Mouse (Mus musculus): ENCODE data around the gene Polr2l.

DNA sequence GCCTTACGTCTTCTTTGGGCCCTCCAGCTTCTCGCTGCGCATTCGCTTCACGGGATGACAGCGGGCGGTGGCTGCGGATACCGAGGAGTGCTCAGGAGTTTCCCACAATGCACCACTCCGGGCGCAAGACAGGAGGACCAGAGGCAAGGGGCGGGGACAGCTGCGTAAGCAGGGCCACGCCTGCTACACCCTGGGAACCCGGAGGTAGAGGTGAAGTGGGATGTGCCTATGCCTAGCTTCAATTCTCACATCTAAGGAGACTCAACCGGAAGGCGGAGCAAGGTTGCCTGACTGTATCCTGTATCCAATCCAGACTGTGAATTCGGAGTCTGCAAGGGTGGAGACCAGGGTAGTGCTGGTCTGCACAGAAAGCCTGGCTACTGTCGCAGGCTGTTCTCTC is 45.6 kb downstream of the Polr2l start, which contains the start of gene Cend1:
- no peak for TF ChIP-seq POLR2A (IDR thresholded peaks at IDR 0.05; ENCODE audit: low read depth, low read length)
- TF ChIP-seq CTCF (conservative IDR thresholded peaks at IDR 0.05; ENCODE audit: insufficient read depth, insufficient read length, low read depth, low read length), result no peak

All from kidney, adult 2 months (tissue).